Mouse (Mus musculus) forebrain, embryonic 11.5 days (tissue): Measurements from ENCODE around the gene Dixdc1. TPM values are rescaled to one million over a fixed set of nuclear protein-coding genes. Genes with fewer than 3 reads are reported as not detected.

Source experiments
- ATAC-seq: fragments of 200-750 bp; cut with Nextera tagmentation; replicated peaks from 2 replicates; pipeline ENCODE4 v1.8.0; 2017; ENCODE audit warnings: moderate TSS enrichment; ENCODE audit not compliant: low FRiP score
- DNase-seq: peaks from one replicate; pipeline ENCODE4 v3.0.0-alpha.2; 2017; ENCODE audit warnings: low spot score
- H3K27ac ChIP-seq: fragments of 300-500 bp; sonication (generic); 2 replicates; pipeline ENCODE4 v1.5.1; 2014; ENCODE audit warnings: low read depth, low read length
- H3K27me3 ChIP-seq: fragments of 300-500 bp; sonication (generic); 2 replicates; pipeline ENCODE4 v1.6.1; 2014; ENCODE audit warnings: mild to moderate bottlenecking, low read length, mixed read lengths; ENCODE audit not compliant: control insufficient read depth, insufficient read depth
- H3K36me3 ChIP-seq: fragments of 300-500 bp; sonication (generic); 2 replicates; pipeline ENCODE4 v1.6.1; 2014; ENCODE audit warnings: mild to moderate bottlenecking, low read length, moderate library complexity, mixed read lengths; ENCODE audit not compliant: control insufficient read depth, insufficient read depth
- H3K4me1 ChIP-seq: fragments of 300-500 bp; sonication (generic); replicated peaks from 2 replicates; pipeline ENCODE4 v1.6.1; 2014; ENCODE audit warnings: low read length, mixed read lengths; ENCODE audit not compliant: control insufficient read depth, insufficient read depth
- H3K4me2 ChIP-seq: fragments of 300-500 bp; sonication (generic); 2 replicates; pipeline ENCODE4 v1.6.1; 2014; ENCODE audit warnings: low read depth, mild to moderate bottlenecking, low read length, moderate library complexity, mixed read lengths; ENCODE audit not compliant: severe bottlenecking
- H3K4me3 ChIP-seq: fragments of 300-500 bp; sonication (generic); 2 replicates; pipeline ENCODE4 v1.5.1; 2014; ENCODE audit warnings: low read depth, low read length
- H3K9ac ChIP-seq: fragments of 300-500 bp; sonication (generic); 2 replicates; pipeline ENCODE4 v1.6.1; 2014; ENCODE audit warnings: low read length
- H3K9me3 ChIP-seq: fragments of 300-500 bp; sonication (generic); 2 replicates; pipeline ENCODE4 v1.6.1; 2016; ENCODE audit warnings: low read length, mixed read lengths; ENCODE audit not compliant: control insufficient read depth
- WGBS: fragments of 180-500 bp; shearing (Covaris S2); extraction: QIAGEN DNeasy Blood & Tissue Kit; methylation state at CpG from one replicate; pipeline ENCODE4 v1.1.7; 2014; 5-methylcytosine and 5-hydroxymethylcytosine counted together
- polyA plus RNA-seq: library from polyadenylated mRNA; unstranded; fragments of >200 nt; fragmentation: Nextera tagmentation; extraction: Ambion mirVana; gene quantifications from 2 replicates; pipeline ENCODE4 v1.2.1, GENCODE M21; 2014

Dixdc1 gene
- polyA plus RNA-seq, 1 experiment from 2014 or later: 19.5 TPM

DNA sequence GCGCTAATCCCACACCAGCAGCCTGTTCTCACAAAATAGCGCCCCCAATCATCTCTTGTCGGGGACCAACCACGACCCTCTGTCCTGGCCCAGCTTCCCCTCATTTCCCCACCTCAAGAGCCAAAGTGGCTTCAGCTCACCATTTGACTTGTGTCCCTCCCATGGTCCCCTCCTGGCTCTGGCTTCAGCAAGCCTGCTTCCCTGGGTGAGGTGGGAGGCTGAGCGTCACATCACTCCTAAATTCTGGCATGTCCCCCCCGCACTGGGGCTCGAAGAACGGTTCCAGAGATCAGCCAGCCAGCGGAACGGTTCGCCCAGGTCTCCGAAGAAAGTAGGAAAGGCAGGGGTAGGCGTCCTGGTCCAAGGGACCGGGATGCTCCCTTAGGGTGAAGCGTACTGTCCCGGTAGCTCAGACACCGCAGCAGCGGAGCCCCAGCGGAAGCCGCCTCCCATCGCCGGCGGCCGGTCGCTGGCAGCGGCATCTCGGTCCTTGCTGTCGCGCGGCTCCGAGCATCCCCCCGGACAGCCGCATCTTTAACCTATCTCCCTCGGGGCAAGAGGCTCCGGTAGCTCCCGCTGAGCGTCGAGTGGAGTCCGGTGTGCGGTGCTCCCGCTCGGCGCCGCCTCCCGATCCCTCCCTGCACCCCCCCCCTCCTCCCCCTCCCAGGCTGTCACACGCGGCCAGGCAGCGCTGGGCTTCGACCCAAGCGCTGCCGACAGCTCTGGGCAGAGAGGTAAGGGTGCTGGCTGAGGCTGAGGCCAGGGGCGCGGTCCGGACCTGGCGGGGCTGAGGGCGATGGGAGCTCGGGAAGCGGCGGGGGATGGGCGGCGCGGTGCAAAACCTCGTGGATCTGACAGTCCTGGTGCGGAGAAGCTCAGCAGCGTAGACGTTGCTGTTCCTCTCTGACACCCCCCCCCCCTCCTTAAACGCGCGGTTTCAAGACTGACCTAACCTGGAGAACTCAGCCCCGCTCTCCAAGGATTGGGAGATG, 40.6 kb downstream of the Dixdc1 start:
- H3K36me3 ChIP-seq: no peaks in the 10 kb centered on the region
- peak overlapping the region; percentile 95 for H3K4me2 ChIP-seq
- H3K27ac ChIP-seq: no peak overlapping the region
- peak overlapping the region; percentile 42 for H3K4me3 ChIP-seq
- ATAC-seq (peak; percentile 51), DNase-seq (peak; percentile 76)
- 1% methylated on average over 64 of the region's 70 CpGs for WGBS
- no peaks in the 10 kb centered on the region for H3K9me3 ChIP-seq
- peak overlapping the region; percentile 48 for H3K9ac ChIP-seq
- peaks cover 5% of the 10 kb centered on the region for H3K27me3 ChIP-seq
- H3K4me1 ChIP-seq: peaks cover 9% of the 10 kb centered on the region

DNA sequence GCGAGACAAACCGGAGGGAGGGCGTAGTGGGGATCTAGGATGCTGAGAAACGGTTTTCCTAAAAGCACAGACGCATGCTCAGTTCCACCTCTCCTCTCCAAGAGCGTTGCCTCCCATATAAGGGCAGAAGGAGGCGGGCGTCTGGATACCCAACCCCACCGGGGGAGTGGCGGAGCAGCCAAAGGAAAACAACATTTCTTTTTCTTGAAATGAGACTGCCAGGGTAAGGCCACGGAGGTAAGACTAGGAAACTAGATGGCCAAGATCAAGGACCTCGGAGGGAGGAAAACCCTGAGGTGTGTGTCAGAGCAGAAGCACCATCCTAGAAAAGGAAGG, 41.6 kb downstream of the Dixdc1 start:
- peak; percentile 60 for ATAC-seq
- H3K4me1 ChIP-seq: peaks cover 14% of the 10 kb centered on the region
- WGBS: 2% methylated on average over 12 of the region's 12 CpGs
- H3K9me3 ChIP-seq: no peaks in the 10 kb centered on the region
- H3K36me3 ChIP-seq: no peaks in the 10 kb centered on the region
- peak overlapping the region; percentile 47 for H3K9ac ChIP-seq
- peak overlapping the region; percentile 50 for H3K4me2 ChIP-seq
- peak overlapping the region; percentile 19; the same call in 1 of the 2 replicates for H3K4me3 ChIP-seq
- DNase-seq: peak; percentile 80
- H3K27ac ChIP-seq: no peak overlapping the region
- H3K27me3 ChIP-seq: peaks cover 5% of the 10 kb centered on the region

DNA sequence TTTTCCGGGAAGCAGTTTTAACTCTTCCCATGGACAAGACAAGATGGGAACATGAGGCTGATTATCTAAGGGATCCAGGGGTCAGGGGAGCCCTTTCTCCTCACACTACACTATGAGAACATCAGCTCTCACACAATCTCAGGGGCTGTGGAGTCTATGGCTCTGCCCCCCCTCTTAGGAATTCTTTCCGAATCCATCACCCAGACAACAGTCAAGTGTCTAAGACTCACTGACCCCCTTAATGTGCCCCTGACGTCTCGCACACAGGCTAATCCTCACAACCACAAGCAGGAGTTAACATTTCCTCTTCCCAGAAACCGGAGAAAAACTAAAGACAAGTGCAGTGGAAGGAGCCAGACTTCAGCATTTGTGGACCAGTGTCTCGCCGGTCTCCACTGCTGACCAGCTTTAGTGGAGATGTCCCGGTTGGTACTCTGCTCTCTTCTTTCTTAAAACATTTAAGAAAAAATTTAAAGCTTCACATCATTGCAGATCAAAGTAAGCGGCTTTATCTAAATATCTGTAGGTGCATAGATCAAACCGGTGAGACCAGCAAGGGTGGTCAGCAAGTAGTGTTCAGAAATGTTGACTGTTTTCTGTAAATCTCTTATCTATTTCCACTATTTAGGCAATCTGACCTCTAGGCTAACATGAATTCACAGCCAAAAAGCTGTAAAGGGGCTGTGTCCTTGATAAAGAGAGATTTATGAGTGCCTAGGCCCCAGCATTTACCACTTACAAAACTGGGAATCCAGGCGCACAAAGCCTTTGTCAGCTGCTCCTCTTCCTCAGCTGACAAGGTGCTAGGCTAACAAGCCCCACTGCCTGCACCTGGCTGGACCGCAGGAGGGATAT, 42.2 kb downstream of the Dixdc1 start:
- Histone ChIP-seq H3K4me1 (peaks cover 14% of the 10 kb centered on the region), H3K27me3 (peaks cover 5% of the 10 kb centered on the region), H3K27ac (no peak overlapping the region), H3K4me2 (peak overlapping the region; percentile 50), H3K4me3 (peak overlapping the region; percentile 19; the same call in 1 of the 2 replicates), H3K36me3 (no peaks in the 10 kb centered on the region), H3K9me3 (no peaks in the 10 kb centered on the region), H3K9ac (peak overlapping the region; percentile 47)
- ATAC-seq (peak; percentile 48), DNase-seq (no peak)
- WGBS: 35% methylated on average over 12 of the region's 12 CpGs

DNA sequence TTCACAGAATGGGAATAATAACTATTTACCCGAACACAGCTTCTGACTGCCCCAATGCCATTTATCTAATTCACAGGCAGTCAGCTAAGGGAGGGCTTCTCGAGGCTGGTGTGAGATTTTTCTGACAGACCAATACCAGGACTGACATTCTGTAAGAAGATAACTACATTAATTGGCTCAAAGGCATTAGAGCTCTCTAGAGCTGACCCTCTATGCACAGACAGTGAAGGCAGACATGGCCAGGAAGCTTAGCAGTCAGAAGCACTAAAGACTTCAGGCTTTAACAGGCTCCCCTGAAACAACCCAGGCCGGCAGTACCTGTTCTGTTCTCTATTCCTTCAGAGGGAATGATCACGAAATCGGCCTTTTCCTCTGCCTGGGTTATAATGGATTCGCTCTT, 44.2 kb downstream of the Dixdc1 start:
- no peak for DNase-seq
- 83% methylated on average over 6 of the region's 6 CpGs for WGBS
- peaks cover 14% of the 10 kb centered on the region for H3K4me1 ChIP-seq

DNA sequence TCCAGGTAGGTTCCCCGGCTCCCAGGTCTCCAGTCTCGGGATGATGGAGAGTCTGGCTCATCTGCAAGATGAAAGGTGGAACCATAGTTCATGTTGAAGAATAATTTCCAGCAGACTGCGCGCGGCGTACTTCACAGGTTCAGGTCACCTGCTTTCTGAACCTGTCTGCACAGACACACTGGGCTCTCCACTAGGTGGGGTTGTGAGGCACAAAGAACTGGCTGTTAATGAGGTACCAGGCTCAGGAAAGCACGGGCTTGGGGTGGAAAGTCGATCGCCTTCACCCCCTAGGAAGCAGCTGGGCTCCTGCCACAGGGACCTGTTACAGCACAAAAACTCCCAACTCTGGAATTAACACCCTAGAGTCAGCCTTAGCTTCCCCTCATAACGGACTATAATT, 45.7 kb downstream of the Dixdc1 start:
- Histone ChIP-seq H3K4me1 (peaks cover 13% of the 10 kb centered on the region), H3K4me2 (no peak overlapping the region), H3K4me3 (no peak overlapping the region), H3K27ac (no peak overlapping the region), H3K9ac (no peak overlapping the region), H3K27me3 (no peaks in the 10 kb centered on the region), H3K9me3 (no peaks in the 10 kb centered on the region), H3K36me3 (no peaks in the 10 kb centered on the region)
- WGBS: 11% methylated on average over 10 of the region's 10 CpGs
- ATAC-seq: no peak
- DNase-seq: peak; percentile 63

More for the DNA sequence above, 44.2 kb downstream of the Dixdc1 start:
- H3K4me3 ChIP-seq: no peak overlapping the region
- H3K9ac ChIP-seq: no peak overlapping the region
- no peak overlapping the region for H3K4me2 ChIP-seq
- H3K36me3 ChIP-seq: no peaks in the 10 kb centered on the region
- H3K27ac ChIP-seq: no peak overlapping the region
- no peak for ATAC-seq
- no peaks in the 10 kb centered on the region for H3K9me3 ChIP-seq
- H3K27me3 ChIP-seq: peaks cover 3% of the 10 kb centered on the region

DNA sequence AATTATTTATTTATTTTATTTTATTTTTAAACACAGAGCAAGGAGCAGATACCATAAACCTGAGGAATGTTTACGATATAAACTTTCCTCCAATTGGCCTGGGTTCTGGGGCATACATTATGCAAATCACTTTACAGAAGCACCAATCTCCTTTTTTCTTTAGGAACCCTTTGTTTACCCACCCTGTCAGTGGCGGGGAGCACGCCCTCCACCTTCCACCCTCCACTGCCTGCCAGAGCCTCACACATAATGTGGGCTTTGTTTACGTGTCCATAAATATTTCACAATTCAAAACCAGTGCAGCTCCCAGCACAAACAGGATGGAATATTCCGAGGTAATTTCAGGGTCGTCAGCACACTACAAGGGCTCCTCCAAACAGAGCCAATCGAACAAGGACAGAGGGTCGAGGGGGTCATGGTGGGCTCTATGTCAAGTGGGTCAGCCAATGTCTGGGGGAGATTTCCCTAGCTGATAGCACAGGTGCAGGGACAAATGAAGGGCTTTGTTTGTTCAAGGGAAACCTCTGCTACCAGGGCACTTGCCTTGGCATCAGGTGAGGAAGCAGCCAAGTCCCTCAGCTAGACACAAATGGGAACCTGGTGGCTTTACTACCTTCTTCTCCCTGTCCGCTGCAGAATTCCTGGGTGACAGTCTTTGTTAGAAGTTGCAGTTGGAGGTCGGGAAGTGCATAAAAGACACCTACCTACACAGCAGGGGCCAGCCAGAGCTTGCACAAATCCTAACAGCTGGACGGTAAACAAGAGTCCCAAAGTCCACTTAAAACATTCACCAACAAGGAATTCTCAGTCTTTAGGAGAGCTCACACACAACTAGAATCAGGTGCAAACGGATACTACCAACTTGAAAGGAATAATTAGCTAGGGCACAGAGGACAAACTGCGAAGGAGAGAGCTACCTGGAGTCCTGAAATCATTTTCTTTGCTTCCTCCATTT, 46.4 kb downstream of the Dixdc1 start:
- peak overlapping the region; percentile 15; the same call in 1 of the 2 replicates for H3K4me2 ChIP-seq
- H3K4me3 ChIP-seq: no peak overlapping the region
- WGBS: 19% methylated on average over 13 of the region's 13 CpGs

DNA sequence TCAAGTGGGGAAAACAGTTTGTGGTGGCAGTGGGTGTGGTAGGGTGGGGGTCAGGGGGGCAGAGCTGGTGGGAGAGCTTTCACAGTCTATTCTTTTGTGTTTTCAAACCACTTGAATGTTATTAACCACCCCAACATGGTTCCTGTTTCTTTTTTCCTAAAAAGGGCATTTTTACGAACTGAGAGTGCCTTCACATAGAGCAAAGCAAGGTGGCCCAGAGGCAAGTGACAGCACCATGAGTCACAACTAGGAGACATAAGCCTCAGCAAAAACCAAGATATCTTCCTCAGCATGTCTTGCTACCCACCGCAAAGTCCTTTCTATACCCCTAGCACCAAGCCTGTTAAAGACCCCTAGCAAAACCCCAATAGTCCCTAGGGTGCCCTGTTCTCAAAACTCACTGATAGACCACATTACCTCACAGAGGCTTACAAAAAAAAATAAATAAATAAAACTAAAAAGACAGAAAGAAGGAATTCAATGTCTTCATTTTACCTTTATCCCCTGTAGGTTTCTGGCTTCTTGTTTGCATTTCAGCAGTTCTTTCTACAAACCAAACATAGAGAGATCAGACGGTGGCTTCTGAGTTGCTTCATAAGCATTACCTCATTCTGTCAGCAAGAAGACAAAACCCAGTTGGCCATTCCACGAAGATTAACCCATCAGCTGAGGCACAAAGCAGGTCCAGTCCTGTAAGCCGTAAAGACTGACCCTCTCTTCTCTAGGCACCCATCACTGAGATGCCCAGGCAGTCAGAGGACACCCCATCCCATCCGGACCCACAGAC, 52.3 kb downstream of the Dixdc1 start:
- ATAC-seq: no peak
- WGBS: 79% methylated on average over 6 of the region's 6 CpGs
- Histone ChIP-seq H3K36me3 (no peaks in the 10 kb centered on the region; the same call in 1 of the 2 replicates), H3K9me3 (no peaks in the 10 kb centered on the region), H3K4me2 (no peak overlapping the region), H3K27me3 (no peaks in the 10 kb centered on the region), H3K4me1 (no peaks in the 10 kb centered on the region), H3K4me3 (no peak overlapping the region), H3K27ac (no peak overlapping the region), H3K9ac (no peak overlapping the region)
- no peak for DNase-seq

More for the DNA sequence above, 46.4 kb downstream of the Dixdc1 start:
- no peaks in the 10 kb centered on the region for H3K27me3 ChIP-seq
- H3K9me3 ChIP-seq: no peaks in the 10 kb centered on the region
- no peaks in the 10 kb centered on the region for H3K36me3 ChIP-seq
- DNase-seq (no peak), ATAC-seq (peak; percentile 45)
- H3K4me1 ChIP-seq: peaks cover 9% of the 10 kb centered on the region
- no peak overlapping the region for H3K9ac ChIP-seq
- no peak overlapping the region for H3K27ac ChIP-seq
